Mouse (Mus musculus) cerebellum, adult 2 months (tissue): ENCODE measurements around the gene Snrnp25.

ENCODE experiments used
- CTCF ChIP-seq: fragments of 200-500 bp; IDR thresholded peaks from 2 replicates; pipeline ENCODE4 v1.5.1; 2011; ENCODE audit warnings: low read depth, mild to moderate bottlenecking, control low read depth, low read length, moderate library complexity, borderline replicate concordance; ENCODE audit not compliant: insufficient read depth
- POLR2A ChIP-seq: fragments of 200-500 bp; IDR thresholded peaks from 2 replicates; pipeline ENCODE4 v1.6.1; 2011; ENCODE audit warnings: low read length, control low read depth, borderline replicate concordance; ENCODE audit not compliant: insufficient read depth

DNA sequence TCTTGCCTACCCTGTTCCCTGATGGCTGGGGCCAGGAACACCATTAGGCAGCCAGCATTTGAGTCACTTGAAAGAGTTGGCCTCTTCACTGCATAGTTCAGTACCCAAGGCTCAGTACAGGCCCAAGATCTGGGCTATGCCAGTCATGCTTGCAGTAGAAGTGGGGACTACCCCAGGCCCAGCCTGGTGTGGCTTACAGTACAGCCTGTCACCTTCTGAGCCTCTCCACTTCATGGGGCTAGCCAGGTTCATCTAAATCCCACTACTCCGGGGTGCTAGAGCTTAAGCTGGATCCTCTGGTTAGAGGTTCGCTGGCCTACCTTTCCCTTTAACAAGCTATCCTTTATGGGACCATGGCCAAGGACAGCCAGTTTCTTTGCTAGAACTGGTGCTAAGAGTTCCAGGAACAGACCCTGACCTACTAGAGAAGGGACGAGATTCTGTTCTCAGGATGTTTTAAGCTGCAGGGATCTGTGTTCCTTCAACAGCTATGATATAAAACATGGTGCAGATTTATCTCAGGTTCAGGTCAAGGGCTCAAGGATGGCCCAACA lies 23.2 kb downstream of the Snrnp25 start:
- TF ChIP-seq CTCF: no peak
- no peak for TF ChIP-seq POLR2A
